Mouse (Mus musculus): ENCODE data around the gene Fam178b. TPM values are rescaled to one million over a fixed set of nuclear protein-coding genes. Genes with fewer than 3 reads are reported as not detected.

Gene Fam178b
- polyA plus RNA-seq, 1 experiment from 2014 or later = not detected

- DNase-seq (ENCODE audit: low read depth, low spot score) (no peak), ATAC-seq (no peak)
- ChIA-PET CTCF (interaction anchor here (1.2 kb wide), 1 partner anchor 135 kb away, joined by 5 read pairs; no protein-coding TSS in a partner anchor), POLR2A (interaction anchor here (1.2 kb wide), 1 partner anchor 142 kb away, joined by 6 read pairs; the partner anchor contains the start of gene Cox5b)
- TF ChIP-seq CTCF (IDR thresholded peaks at IDR 0.05) = no peak
- in situ Hi-C loops (cut with MboI; ENCODE audit: low pct_unique_long_range_greater_than_20kb) = no loop called here
- H3K27me3 ChIP-seq = no peaks in the 10 kb centered on the region
Observed at GRCm38 (mm10) chr1:36549491-36549890, 133.5 kb downstream of the Fam178b start.

- ChIA-PET POLR2A (interaction anchor here (1.2 kb wide), 1 partner anchor 89 kb away, joined by 3 read pairs; no protein-coding TSS in a partner anchor), CTCF (interaction anchor here (1.2 to 2.8 kb wide), 3 partner anchors 132 to 187 kb away, joined by 4 to 15 read pairs (median 5); no protein-coding TSS in a partner anchor)
- ATAC-seq = no peak
- no peak for DNase-seq (ENCODE audit: low read depth, low spot score)
- in situ Hi-C loops (cut with MboI; ENCODE audit: low pct_unique_long_range_greater_than_20kb) = no loop called here
- no peaks in the 10 kb centered on the region for H3K27me3 ChIP-seq
- TF ChIP-seq CTCF (IDR thresholded peaks at IDR 0.05) = no peak
Observed at GRCm38 (mm10) chr1:36548771-36549170, 134.2 kb downstream of the Fam178b start.

GRCm38 (mm10) chr1:36547981-36548598 is 134.9 kb downstream of the Fam178b start:
- H3K27me3 ChIP-seq = no peaks in the 10 kb centered on the region
- POLR2A ChIA-PET = interaction anchor here (1.2 to 1.4 kb wide), 2 partner anchors 10 to 89 kb away, joined by 3 to 5 read pairs; partner anchors contain the start of gene Sema4c
- in situ Hi-C loops (cut with MboI; ENCODE audit: low pct_unique_long_range_greater_than_20kb) = no loop called here
- DNase-seq (ENCODE audit: low read depth, low spot score) = no peak
- ATAC-seq = no peak
- no peak for TF ChIP-seq CTCF (IDR thresholded peaks at IDR 0.05)
- CTCF ChIA-PET = interaction anchor here (0.6 to 2.8 kb wide), 26 partner anchors 9 to 197 kb away, joined by 3 to 15 read pairs (median 5); partner anchors contain the start of gene Cox5b

- POLR2A ChIA-PET = interaction anchor here (1.0 to 1.5 kb wide), 6 partner anchors 9 to 137 kb away, joined by 3 to 5 read pairs (median 4); partner anchors contain the start of gene Sema4c
- no peaks in the 10 kb centered on the region for H3K27me3 ChIP-seq
- no peak for TF ChIP-seq CTCF (IDR thresholded peaks at IDR 0.05)
- in situ Hi-C loops (cut with MboI; ENCODE audit: low pct_unique_long_range_greater_than_20kb) = no loop called here
- CTCF ChIA-PET = interaction anchor here (0.7 to 2.8 kb wide), 32 partner anchors 8 to 201 kb away, joined by 3 to 15 read pairs (median 4); partner anchors contain the start of genes Cox5b and Gm42417
- peak; percentile 98 for ATAC-seq
- DNase-seq (ENCODE audit: low read depth, low spot score) = peak; percentile 97
Observed at GRCm38 (mm10) chr1:36546888-36547471, 136.0 kb downstream of the Fam178b start, which contains the start of gene Ankrd39. Ankrd39 (minus strand) TSS chr1:36547445.

GRCm38 (mm10) chr1:36545845-36546600 is 137.0 kb downstream of the Fam178b start:
- ATAC-seq (no peak), DNase-seq (ENCODE audit: low read depth, low spot score) (no peak)
- POLR2A ChIA-PET = interaction anchor here (1.0 to 1.5 kb wide), 4 partner anchors 11 to 88 kb away, joined by 3 to 4 read pairs (median 3); no protein-coding TSS in a partner anchor
- H3K27me3 ChIP-seq = no peaks in the 10 kb centered on the region
- in situ Hi-C loops (cut with MboI; ENCODE audit: low pct_unique_long_range_greater_than_20kb) = no loop called here
- no peak for TF ChIP-seq CTCF (IDR thresholded peaks at IDR 0.05)
- CTCF ChIA-PET = interaction anchor here (0.9 to 2.8 kb wide), 11 partner anchors 11 to 198 kb away, joined by 3 to 15 read pairs (median 5); partner anchors contain the start of gene Cox5b

GRCm38 (mm10) chr1:36545382-36545781 is 137.6 kb downstream of the Fam178b start:
- no peaks in the 10 kb centered on the region for H3K27me3 ChIP-seq
- DNase-seq (ENCODE audit: low read depth, low spot score) (no peak), ATAC-seq (no peak)
- ChIA-PET CTCF (interaction anchor here (1.1 to 2.8 kb wide), 2 partner anchors 12 to 142 kb away, joined by 3 to 15 read pairs; no protein-coding TSS in a partner anchor), POLR2A (no interaction called here)
- TF ChIP-seq CTCF (IDR thresholded peaks at IDR 0.05) = no peak
- in situ Hi-C loops (cut with MboI; ENCODE audit: low pct_unique_long_range_greater_than_20kb) = no loop called here

GRCm38 (mm10) chr1:36542925-36543324 is 140.1 kb downstream of the Fam178b start:
- no peaks in the 10 kb centered on the region for H3K27me3 ChIP-seq
- ChIA-PET POLR2A (no interaction called here), CTCF (interaction anchor here (0.9 to 1.5 kb wide), 2 partner anchors 13 to 141 kb away, joined by 3 to 4 read pairs; no protein-coding TSS in a partner anchor)
- TF ChIP-seq CTCF (IDR thresholded peaks at IDR 0.05) = no peak
- DNase-seq (ENCODE audit: low read depth, low spot score) = no peak
- ATAC-seq = no peak
- in situ Hi-C loops (cut with MboI; ENCODE audit: low pct_unique_long_range_greater_than_20kb) = no loop called here

- DNase-seq (ENCODE audit: low read depth, low spot score) (no peak), ATAC-seq (no peak)
- CTCF ChIA-PET = interaction anchor here (1.5 kb wide), 1 partner anchor 142 kb away, joined by 3 read pairs; no protein-coding TSS in a partner anchor
- no peaks in the 10 kb centered on the region for H3K27me3 ChIP-seq
- TF ChIP-seq CTCF (IDR thresholded peaks at IDR 0.05) = no peak
- in situ Hi-C loops (cut with MboI; ENCODE audit: low pct_unique_long_range_greater_than_20kb) = no loop called here
- POLR2A ChIA-PET = no interaction called here
Observed at GRCm38 (mm10) chr1:36541844-36542243, 141.1 kb downstream of the Fam178b start.

GRCm38 (mm10) chr1:36540807-36541206 is 142.2 kb downstream of the Fam178b start:
- ATAC-seq (no peak), DNase-seq (ENCODE audit: low read depth, low spot score) (no peak)
- CTCF ChIA-PET = no interaction called here
- POLR2A ChIA-PET = no interaction called here
- TF ChIP-seq CTCF (IDR thresholded peaks at IDR 0.05) = no peak
- in situ Hi-C loops (cut with MboI; ENCODE audit: low pct_unique_long_range_greater_than_20kb) = no loop called here
- no peaks in the 10 kb centered on the region for H3K27me3 ChIP-seq

GRCm38 (mm10) chr1:36540132-36540531 is 142.9 kb downstream of the Fam178b start:
- H3K27me3 ChIP-seq = no peaks in the 10 kb centered on the region
- in situ Hi-C loops (cut with MboI; ENCODE audit: low pct_unique_long_range_greater_than_20kb) = no loop called here
- no peak for TF ChIP-seq CTCF (IDR thresholded peaks at IDR 0.05)
- DNase-seq (ENCODE audit: low read depth, low spot score) = no peak
- ATAC-seq = no peak
- ChIA-PET CTCF (no interaction called here), POLR2A (no interaction called here)
